Mouse (Mus musculus): ENCODE measurements at regions not wholly inside any gene's neighbourhood (a gene's known extent, or its start where the extent isn't known, plus 50 kb on each side); places are given as distances from the start of the nearest gene placed in this dataset.

DNA sequence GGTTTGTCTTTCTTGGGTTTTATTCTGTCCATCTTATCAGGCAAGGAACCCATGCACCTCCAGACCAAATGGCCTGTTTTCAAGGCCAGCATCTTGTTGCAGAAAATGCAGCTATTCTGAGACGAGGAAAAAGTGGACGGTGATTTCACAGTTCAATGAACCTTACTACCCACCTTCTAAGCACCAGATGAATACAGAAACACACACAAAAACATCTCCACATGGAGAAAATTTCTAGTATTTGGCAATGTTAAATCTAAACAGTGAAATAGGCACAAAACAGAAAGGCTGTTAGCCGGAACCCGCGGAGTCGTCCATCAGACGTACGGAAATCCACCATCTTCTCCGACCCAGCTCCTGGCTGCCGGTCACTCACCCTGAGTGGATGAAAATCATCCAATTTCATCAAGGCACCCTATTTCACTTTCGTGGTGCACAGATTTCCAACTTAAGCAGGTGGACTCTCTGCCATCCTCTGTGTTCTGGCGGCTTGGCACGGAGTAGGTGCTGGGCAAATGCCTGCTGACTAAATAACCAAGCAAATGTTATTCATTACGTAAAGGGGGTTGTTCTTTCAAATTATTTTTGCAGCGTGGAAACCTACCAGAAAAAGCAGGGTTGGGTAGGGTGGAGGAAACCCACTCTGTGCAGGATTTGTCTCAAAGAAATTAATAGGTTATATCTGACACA is 66.1 kb upstream of the Cpsf6 start:
- DNase-seq, result no peak

DNA sequence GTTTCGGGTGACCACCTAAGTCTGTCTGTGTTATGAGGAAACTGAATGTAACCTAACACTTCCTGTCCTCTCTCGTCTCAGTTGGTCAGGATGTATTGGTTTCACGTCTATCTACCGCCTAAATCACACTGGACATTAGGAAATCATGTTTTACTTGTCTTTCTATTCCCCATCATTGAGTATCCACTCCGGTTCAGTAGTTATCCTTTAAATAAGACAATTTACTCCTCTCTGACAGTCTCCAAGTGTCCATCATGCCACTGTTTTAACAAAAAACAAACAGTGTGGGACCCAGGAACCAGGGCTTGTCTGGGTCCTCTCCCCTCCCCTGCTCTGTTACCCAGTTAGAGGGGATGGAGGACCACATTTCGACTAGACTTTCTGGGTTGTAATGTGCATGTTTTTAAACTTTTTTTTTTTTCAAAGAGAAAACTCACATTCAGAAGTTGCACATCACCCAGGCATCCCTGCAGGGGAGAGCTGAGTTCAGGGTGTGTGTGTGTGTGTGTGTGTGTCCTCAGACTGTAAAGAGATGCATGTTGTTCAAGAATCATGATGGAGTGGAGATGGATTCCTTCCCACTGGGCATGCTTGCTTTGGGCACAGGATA is 65.5 kb upstream of the Cpsf6 start:
- DNase-seq, result no peak

DNA sequence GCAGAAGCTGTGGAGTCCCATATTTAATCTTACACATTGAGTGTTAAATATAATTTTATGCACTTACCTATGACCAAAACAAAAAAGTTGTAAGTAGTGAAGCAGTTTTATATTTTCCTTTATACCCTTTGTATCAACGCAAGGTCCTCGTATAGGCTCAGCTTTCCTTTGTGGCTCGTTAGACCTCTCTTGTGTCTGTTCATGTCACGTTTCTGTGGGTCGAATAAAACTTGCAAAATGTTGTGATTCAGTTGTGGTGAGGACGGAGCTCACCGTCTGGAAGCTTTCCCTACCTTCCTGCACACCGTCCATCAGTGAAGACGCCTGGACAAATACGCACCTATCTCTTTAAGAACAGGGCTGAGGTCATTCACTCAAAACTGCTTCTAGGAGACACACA is 64.9 kb upstream of the Cpsf6 start:
- no peak for DNase-seq

DNA sequence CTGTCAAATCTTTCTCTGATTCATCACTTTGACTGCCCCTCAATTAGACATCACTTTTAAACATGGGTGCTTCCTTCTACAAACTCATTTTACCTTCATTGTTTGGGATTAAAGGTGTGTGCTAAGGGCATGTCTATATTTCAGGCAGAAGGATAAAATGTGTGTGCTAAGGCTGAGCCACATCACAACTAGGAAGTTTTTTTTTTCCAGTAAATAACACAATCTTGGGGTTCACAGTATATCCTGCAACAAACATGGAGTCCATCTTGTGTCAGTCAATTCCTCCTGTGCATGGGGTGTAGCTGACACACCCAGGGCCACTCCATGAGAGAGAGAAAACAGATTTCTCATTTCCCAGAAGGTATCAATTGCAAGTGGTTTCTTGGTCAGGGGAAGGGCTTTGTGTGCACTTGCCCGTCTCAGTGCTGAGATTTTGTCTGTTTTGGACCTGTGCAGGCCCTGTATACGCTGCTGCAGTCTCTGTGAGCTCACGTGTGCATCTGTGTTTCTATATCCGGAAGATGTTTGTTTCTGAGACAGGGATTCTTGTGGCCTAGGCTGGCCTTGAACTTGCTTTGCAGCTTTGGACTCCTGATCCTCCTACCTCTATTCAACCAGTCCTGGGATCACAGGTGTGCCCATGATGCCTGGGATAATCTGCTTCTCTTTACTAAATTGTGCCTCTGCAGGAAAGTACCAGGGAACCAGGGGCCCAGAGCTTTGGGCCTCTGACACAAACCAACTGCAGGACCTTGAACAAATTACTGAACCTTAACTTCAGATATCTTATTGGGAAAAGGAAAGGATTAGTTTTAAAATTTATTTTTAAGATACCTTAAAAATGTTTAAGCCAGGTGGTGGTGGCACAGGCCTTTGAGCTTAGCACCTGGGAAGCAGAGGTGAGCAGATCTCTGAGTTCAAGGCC is 63.9 kb upstream of the Cpsf6 start:
- DNase-seq, result no peak

DNA sequence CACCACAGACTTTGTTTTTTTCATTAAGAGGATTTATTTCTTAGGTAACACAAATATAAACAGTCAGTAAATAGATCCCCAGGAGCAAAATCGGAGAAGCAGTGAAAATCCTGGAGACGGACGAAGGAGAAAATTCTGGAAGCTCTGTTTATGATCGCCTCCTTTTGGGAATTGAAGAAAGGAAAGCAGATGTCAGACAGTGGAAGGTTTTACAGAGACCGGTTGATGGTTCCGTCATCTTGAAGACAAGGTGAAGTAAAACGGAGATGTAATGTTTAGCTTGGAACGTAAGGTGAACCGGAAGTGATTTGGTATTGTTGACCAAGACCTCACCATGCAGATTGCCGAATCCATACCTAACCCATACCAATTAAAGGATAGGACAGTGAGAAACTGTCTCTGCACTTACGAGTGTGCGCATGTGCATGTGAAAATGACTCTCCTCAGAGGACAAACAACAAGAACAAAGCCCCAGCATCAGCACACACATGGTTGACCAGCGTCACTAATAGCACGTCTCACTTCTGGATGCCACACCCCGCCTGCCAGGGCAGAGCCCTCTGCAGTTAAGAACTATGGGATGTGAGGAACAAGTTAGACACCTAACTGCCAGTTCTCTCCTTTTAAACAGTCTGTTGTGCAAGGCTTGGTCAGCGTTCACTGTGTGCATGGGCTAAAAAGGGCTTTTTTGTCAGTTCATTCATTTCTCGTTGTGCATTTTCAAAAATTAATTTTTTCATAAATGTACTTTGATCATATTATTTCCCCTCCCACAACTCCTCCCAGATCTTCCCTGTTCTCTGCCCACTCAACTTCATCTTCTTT is 62.4 kb upstream of the Cpsf6 start:
- DNase-seq, result no peak

DNA sequence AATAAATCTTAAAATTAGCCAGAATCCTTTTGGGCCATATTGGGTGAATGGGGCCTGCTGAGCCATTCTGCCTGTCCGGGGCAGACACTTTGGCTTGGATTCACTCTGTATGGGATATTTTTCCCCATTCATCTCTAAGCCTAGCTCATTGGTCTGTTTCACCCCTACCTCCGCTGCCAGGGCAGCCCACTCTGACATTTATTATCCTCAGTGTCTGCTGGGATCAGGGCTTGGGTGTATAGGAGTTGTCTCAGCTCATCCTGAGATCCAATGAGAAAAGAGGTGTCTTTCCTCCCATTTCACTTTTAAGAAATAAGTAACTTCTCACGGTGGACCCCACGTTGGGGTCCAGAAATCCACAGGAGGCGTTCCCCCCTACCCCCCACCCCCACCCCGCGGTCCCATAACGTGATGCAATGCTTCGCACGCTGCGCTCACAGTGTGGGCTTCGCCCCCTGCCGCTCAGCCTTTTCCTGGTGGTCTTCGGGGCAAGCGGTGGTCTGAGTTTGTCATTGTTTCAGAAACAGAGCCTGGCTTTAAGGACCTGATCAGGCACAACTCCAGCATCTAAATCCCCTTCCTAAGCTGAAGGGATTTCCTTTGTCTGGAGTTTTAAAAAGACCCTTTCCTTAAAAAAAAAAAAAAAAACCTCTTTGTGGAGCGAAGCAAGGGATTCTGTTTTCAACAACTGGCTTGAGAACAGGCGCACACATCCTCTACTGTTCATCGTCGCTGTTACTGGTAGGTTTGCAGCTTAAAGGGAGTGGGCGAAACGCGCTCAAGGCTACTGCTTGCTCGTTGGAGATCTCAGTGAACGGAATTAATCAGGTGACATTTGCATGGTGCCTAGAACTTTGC is 61.5 kb upstream of the Cpsf6 start:
- no peak for DNase-seq

DNA sequence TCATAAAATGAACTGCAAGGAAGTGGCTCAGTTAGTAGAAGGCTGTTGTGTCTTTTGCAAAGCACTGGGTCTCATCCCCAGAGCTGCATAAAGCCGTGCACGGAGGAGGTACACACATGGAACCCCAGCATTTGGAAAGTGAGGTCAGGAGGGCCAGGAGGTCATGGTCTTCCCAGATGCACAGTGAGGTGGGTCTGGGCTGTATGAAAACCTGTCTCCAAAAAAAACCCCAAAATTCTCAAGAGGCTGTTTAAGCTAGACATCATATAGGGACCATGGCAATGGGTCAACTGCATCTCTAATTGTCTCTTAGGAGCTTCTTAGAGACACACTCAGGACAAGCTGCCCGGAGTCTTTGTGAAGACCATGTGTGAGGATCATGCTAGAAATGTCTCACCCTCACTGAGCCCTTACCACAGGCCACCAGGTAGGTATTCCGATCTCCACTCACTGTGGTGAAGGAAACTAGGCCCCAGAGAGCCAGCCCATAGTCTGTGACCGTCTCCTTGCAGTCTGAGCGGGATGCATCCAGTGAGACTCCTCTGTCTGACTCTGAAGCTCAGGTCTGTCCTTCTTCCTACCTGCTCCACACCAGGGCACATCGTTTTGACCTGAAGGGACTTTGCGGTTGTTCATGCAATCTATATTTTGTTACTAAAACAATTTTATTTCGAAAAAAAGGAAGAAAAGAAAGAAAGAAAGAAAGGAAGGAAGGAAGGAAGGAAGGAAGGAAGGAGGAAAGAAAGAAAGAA is 60.6 kb upstream of the Cpsf6 start:
- no peak for DNase-seq

DNA sequence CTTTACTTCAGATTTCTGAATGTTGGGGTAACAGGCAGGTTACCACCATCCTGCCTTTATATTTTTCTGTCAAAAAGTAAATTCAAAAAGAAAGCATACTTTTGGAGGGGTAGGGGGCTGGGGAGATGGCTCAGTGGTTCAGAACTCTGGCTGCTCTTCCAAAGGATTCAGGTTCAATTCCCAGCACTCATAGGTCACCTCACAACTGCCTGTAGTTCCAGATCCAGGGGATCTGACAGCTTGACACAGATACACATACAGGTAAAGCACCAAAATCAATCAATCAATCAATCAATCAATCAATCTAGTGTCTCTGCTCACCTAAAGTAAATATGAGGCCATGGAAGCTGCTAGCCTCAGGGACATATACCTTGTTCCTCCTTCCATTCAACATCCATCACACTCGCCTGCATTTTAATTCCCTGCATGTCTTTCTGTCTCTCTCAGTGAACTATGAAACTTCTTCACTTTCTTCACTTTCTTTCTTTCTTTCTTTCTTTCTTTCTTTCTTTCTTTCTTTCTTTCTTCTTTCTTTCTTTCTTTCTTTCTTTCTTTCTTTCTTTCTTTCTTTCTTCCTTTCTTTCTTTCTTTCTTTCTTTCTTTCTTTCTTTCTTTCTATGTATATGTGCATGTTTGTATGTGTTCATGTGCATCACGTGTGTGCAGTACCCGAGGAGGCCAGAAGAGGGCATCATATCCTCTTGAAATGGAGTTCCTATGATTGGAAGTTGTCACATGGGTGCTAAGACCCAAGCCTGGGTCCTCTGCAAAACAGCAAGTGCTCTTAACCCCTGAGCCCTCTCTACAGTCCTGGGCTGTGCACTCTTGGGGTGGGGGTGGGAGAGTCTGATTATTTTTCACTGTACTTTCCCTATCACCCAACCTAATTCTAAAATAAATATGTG is 59.6 kb upstream of the Cpsf6 start:
- DNase-seq, result no peak

DNA sequence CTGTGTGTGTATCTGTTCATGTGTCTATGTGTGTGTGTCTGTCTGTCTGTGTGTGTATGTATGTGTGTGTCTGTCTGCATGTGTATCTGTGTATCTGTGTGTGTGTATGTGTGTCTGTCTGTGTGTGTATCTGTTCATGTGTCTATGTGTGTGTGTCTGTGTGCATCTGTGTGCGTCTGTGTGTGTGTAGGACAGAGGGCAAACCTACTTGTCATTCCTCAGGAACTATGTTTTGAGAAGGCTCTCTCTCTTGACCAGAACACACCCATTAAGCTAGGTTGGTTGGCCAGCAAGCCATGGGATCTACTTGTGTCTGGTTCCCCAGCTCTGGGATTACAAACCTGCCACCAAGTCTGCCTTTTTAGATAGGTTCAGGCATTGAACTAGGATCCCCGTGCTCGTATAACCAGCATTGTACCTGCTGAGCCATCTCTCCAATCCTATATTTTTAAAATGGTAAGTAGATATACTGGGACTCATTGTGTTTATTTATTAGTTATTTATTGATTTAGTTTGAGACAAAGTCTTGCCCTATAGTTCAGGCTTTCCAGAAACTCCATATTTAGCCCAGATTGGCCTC is 58.9 kb upstream of the Cpsf6 start:
- no peak for DNase-seq

DNA sequence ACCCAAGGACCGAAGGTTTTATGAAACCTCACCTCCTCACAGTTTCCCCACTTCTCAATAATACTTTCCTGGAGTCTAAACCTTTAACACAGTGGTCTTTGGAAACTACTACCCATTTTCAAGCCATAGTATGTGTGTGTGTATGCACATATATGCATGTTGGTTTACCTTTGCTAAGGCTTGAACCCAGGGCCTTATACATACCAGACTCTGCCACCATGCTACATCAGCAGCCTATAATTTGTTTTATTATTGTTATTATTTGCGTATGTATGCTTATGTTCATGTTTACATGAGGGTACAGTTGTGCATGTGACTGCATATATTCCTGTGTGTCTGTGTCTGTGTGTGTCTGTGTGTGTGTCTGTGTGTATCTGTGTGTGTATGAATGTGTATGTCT is 58.2 kb upstream of the Cpsf6 start:
- no peak for DNase-seq

DNA sequence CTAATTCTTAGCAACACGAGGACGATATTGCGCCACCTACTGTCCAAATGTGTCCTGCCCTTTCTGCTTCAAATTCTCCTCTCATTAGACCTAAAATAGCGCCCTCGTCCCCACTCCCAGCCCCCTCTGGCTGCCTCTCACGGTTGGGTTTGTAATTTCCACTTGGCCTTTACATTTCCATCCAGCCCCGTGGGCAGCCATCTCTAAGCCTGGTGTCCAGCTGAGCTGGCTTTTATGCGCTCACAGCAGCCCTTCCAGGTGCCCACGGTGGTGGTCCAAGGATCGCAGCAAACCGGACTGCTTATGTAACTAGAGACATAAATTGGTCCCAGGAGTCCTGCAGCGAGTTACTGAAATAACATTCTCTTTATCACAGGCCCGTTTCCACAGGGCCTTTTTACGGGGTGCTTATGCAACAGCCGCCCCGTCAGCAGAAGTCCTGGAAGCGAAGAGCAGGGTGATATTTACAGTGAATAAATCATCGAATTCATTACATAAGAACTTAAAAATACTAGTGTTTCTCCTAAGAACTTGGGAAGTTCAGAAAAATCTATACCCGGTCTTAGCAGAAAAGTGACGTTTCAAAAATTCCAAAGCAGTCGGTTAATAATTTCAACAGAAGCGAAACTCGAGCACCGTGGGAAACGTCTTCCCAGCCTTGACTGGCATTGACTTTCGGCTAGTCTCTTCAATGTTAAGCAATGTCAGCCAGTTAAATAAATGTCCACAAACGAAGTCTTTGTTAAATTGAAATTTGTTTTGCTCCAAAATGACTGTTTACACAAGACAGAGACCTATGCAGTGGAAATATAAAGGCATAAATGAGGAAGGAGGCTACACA is 57.3 kb upstream of the Cpsf6 start:
- DNase-seq, result peak; percentile 43 to 52

DNA sequence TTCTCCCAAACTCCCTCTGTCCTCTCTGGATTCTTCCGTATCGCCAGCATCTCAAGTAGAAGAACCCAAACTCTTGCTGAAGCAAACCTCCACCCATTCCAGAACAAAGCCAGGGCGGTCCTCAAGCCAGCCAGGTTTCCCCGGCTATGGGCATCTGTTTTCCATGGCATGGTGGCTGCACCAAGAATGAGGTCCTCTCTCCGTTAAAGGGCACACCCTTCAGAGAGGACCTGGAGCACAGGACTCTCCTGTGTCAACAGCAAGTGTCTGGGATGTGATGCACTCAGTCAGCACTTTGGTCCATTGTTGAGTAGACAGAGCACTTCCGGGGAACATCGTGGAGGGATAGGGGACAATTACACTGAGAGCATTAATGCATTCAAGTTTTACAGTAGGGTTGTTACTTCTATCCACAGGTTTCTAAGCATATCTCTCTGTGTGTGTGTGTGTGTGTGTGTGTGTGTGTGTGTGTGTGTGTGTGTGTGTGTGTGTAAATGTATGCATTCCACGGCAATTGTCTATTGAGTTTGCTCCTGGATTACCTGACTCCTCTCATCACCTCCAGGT is 56.6 kb upstream of the Cpsf6 start:
- no peak for DNase-seq

DNA sequence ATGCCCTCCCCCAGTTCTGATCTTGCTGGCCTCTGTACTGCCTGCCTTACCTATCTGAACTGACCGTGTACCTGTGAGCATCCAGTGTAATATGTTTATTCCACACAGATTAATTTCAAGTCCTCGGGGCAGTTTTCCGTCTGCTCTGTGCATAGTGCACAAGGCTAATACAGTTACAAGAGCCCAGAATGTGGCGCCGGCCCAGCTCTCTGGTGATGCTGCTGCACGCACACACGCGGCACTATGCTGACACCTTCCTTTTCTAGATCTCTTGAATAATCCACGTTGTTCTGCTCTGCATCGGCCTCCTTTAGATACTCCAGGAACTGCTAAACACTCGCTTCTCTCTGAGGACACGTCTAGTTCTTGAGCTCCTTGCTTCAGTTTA is 55.9 kb upstream of the Cpsf6 start:
- DNase-seq, result peak in 1 of 2 experiments; percentile 14

DNA sequence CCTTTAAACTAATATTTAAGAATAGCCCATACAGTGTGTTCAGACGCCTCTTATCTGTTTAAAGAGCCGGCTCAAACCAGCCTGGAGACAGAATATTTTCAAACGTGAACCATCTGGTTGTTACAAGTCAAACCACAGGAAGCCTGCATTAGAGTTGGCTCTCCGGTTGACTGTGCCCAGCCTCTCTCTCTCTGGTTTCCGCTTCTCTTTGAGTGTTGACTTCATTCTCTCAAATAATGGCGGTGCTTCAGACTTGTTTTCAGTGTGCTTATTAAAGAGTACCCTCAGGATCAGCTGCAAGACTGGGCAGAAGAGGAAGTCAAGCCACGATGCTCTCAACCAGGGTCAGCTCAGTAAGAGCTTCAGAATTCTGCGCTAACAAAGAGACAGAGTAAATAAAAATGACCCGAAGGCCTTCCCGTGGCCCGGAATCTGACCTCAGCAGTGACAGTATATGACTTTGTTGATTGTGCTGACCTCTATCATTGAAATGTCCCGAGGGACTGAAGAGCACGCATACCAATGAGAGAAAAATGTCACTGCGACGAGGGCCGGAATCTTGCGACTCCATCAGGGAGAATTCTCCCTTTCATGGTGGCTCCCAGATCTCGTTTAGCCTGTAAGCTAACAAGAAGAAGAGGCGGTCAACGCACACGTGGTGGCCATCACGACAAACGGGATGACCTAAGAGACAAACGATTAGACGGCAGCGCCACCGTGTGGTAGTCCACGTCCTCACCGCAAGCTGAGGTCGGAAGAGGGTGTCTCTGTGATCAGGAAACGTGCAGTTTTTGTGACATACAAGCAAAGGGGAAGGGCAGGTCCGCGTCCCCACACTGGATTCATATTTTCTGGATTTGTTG is 55.3 kb upstream of the Cpsf6 start:
- peak; percentile 88 to 92 for DNase-seq

DNA sequence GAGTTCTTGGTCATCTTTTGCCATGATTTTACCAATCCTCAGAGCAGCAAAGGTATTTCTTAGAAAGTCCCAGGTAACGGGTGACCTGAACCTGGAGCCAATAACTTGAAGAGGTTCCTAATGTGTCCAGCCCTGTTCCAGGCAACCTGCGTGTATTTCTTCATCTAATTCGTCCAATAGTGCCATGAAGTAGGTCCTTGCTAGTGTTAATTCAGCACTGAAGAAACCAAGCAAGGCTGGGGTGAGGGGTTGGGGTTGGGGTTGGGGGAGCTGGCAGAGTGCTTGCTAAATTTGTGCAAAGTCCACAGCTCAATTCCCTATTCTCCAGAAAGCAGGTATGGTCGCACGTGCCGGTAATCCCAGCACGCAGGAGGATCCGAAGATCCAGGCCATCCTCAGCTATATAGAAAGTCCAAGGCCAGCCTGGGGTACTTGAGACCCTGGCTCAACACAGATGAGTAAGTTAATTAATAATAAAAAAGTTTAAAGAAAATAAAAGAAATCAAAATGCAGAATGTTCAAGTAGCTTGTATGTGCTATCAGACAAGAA is 54.6 kb upstream of the Cpsf6 start:
- no peak for DNase-seq

DNA sequence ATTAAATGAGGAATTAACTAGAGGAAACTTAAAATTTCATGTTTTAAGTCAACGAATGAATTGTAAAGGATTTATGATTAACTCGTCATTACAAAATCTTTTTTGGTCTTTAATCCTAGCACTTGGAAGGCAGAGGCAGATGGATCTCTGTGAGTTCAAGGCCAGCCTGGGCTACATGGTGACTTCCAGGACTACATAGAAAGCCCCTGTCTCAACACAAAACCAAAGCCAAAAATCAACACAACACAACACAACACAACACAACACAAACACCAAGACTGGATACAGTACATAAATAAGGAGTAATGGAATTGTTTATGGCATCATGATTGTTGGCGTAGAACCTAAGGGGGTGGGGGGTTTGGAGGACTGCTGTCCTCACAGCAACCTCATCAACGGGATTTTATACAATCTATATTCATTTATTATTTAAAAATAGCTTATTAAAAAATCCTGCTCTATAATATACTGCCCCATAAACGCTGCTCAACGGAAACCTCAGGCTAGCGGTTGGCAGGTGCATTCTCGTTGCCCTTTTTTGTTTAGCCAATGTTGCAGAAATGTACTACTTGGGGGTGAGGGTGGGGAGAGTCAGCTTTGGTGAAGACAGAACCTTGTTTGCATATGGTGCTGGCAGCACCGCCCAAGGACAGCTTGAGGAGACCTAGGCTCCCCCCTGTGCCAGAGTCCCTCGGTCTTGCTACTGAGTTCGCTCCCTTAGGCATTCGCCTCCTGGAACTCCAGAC is 53.9 kb upstream of the Cpsf6 start:
- DNase-seq, result peak; percentile 14 to 35
